Mouse (Mus musculus): ENCODE results near the gene Ccdc28b. TPM values are rescaled to one million over a fixed set of nuclear protein-coding genes. Genes with fewer than 3 reads are reported as not detected.

The Ccdc28b gene
- total RNA-seq, 2 experiments from 2014 or later = 13.2 to 23.1 TPM

Other genes with a start within 250 kb of the Ccdc28b start
- gene Zbtb8a, start 245.8 kb downstream of the Ccdc28b start, total RNA-seq (2015; ENCODE audit: low replicate concordance) = 1.7 and 6.1 TPM in 2 replicates
- gene Zbtb8a, start 245.8 kb downstream of the Ccdc28b start, total RNA-seq (2017; ENCODE audit: low replicate concordance) = 0.98 and 4.6 TPM in 2 replicates
- gene Zbtb8b, start 183.1 kb downstream of the Ccdc28b start, total RNA-seq (2015; ENCODE audit: low replicate concordance) = not detected in 2 replicates
- gene Zbtb8b, start 183.1 kb downstream of the Ccdc28b start, total RNA-seq (2017; ENCODE audit: low replicate concordance) = not detected in 2 replicates
- 127 and 193 TPM in 2 replicates for gene Bsdc1, start 162.4 kb downstream of the Ccdc28b start, total RNA-seq (2015; ENCODE audit: low replicate concordance)
- 200 and 208 TPM in 2 replicates for gene Bsdc1, start 162.4 kb downstream of the Ccdc28b start, total RNA-seq (2017; ENCODE audit: low replicate concordance)
- gene Tssk3, start 132.9 kb downstream of the Ccdc28b start, total RNA-seq (2015; ENCODE audit: low replicate concordance) = not detected in 2 replicates
- gene Tssk3, start 132.9 kb downstream of the Ccdc28b start, total RNA-seq (2017; ENCODE audit: low replicate concordance) = not detected in 2 replicates
- gene Fam229a, start 132.8 kb downstream of the Ccdc28b start, total RNA-seq (2015; ENCODE audit: low replicate concordance) = 7.5 TPM in 1 of 2 replicates, not detected in the other
- gene Fam229a, start 132.8 kb downstream of the Ccdc28b start, total RNA-seq (2017; ENCODE audit: low replicate concordance) = not detected in 2 replicates
- gene Marcksl1, start 110.4 kb downstream of the Ccdc28b start, total RNA-seq (2015; ENCODE audit: low replicate concordance) = 13.8 and 16.9 TPM in 2 replicates
- 4.4 and 10.6 TPM in 2 replicates for gene Marcksl1, start 110.4 kb downstream of the Ccdc28b start, total RNA-seq (2017; ENCODE audit: low replicate concordance)
- 100 and 125 TPM in 2 replicates for gene Hdac1, start 81.2 kb downstream of the Ccdc28b start, total RNA-seq (2015; ENCODE audit: low replicate concordance)
- gene Hdac1, start 81.2 kb downstream of the Ccdc28b start, total RNA-seq (2017; ENCODE audit: low replicate concordance) = 102 and 111 TPM in 2 replicates
- 8.0 and 23.1 TPM in 2 replicates for gene Lck, start 50.3 kb downstream of the Ccdc28b start, total RNA-seq (2015; ENCODE audit: low replicate concordance)
- gene Lck, start 50.3 kb downstream of the Ccdc28b start, total RNA-seq (2017; ENCODE audit: low replicate concordance) = 8.5 and 10.1 TPM in 2 replicates
- gene Fam167b, start 45.4 kb downstream of the Ccdc28b start, total RNA-seq (2015; ENCODE audit: low replicate concordance) = not detected in 2 replicates
- gene Fam167b, start 45.4 kb downstream of the Ccdc28b start, total RNA-seq (2017; ENCODE audit: low replicate concordance) = not detected in 2 replicates
- 79.6 and 96.9 TPM in 2 replicates for gene Eif3i, start 23.3 kb downstream of the Ccdc28b start, total RNA-seq (2015; ENCODE audit: low replicate concordance)
- gene Eif3i, start 23.3 kb downstream of the Ccdc28b start, total RNA-seq (2017; ENCODE audit: low replicate concordance) = 59.7 and 69.6 TPM in 2 replicates
- 113 and 124 TPM in 2 replicates for gene Tmem234, start 23.3 kb downstream of the Ccdc28b start, total RNA-seq (2015; ENCODE audit: low replicate concordance)
- 96.7 and 118 TPM in 2 replicates for gene Tmem234, start 23.3 kb downstream of the Ccdc28b start, total RNA-seq (2017; ENCODE audit: low replicate concordance)
- gene Dcdc2b, start 9.7 kb downstream of the Ccdc28b start, total RNA-seq (2015; ENCODE audit: low replicate concordance) = 2.9 TPM in 1 of 2 replicates, not detected in the other
- 3.7 TPM in 1 of 2 replicates, not detected in the other for gene Dcdc2b, start 9.7 kb downstream of the Ccdc28b start, total RNA-seq (2017; ENCODE audit: low replicate concordance)
- gene Iqcc, start 4.8 kb downstream of the Ccdc28b start, total RNA-seq (2015; ENCODE audit: low replicate concordance) = 4.3 and 14.3 TPM in 2 replicates
- 4.0 and 10.7 TPM in 2 replicates for gene Iqcc, start 4.8 kb downstream of the Ccdc28b start, total RNA-seq (2017; ENCODE audit: low replicate concordance)
- 8.4 and 9.7 TPM in 2 replicates for gene Txlna, start 17.1 kb upstream of the Ccdc28b start, total RNA-seq (2015; ENCODE audit: low replicate concordance)
- gene Txlna, start 17.1 kb upstream of the Ccdc28b start, total RNA-seq (2017; ENCODE audit: low replicate concordance) = 20.7 and 35.0 TPM in 2 replicates
- 7.5 and 16.2 TPM in 2 replicates for gene Kpna6, start 48.8 kb upstream of the Ccdc28b start, total RNA-seq (2015; ENCODE audit: low replicate concordance)
- 8.7 and 14.6 TPM in 2 replicates for gene Kpna6, start 48.8 kb upstream of the Ccdc28b start, total RNA-seq (2017; ENCODE audit: low replicate concordance)
- 2.2 and 5.9 TPM in 2 replicates for gene Tmem39b, start 72.9 kb upstream of the Ccdc28b start, total RNA-seq (2015; ENCODE audit: low replicate concordance)
- 2.1 TPM in 1 of 2 replicates, not detected in the other for gene Tmem39b, start 72.9 kb upstream of the Ccdc28b start, total RNA-seq (2017; ENCODE audit: low replicate concordance)
- gene Khdrbs1, start 118.4 kb upstream of the Ccdc28b start, total RNA-seq (2015; ENCODE audit: low replicate concordance) = 49.5 and 58.7 TPM in 2 replicates
- 40.4 and 57.1 TPM in 2 replicates for gene Khdrbs1, start 118.4 kb upstream of the Ccdc28b start, total RNA-seq (2017; ENCODE audit: low replicate concordance)
- gene Ptp4a2, start 187.3 kb upstream of the Ccdc28b start, total RNA-seq (2015; ENCODE audit: low replicate concordance) = 228 and 468 TPM in 2 replicates
- 166 and 170 TPM in 2 replicates for gene Ptp4a2, start 187.3 kb upstream of the Ccdc28b start, total RNA-seq (2017; ENCODE audit: low replicate concordance)

All from erythroid progenitor cell, adult 5-6 weeks (primary cell).